Mouse (Mus musculus) liver, postnatal 0 days (tissue): ENCODE results near the gene Fxr2. TPM values are rescaled to one million over a fixed set of nuclear protein-coding genes. Genes with fewer than 3 reads are reported as not detected.

Experiments
- ATAC-seq: fragments of 200-750 bp; cut with Nextera tagmentation; 2 replicates; pipeline ENCODE4 v1.8.0; 2017; ENCODE audit warnings: mild to moderate bottlenecking, moderate library complexity
- DNase-seq: peaks from one replicate; pipeline ENCODE4 v3.0.0-alpha.2; 2016
- H3K27ac ChIP-seq: fragments of 300-500 bp; sonication (generic); 2 replicates; pipeline ENCODE4 v1.5.1; 2014; ENCODE audit warnings: antibody characterized with exemption, moderate library complexity, mild to moderate bottlenecking, low read depth
- H3K27me3 ChIP-seq: fragments of 300-500 bp; sonication (generic); 2 replicates; pipeline ENCODE4 v1.6.1; 2014; ENCODE audit warnings: low read length, control low read depth, mixed read lengths; ENCODE audit not compliant: insufficient read depth
- H3K36me3 ChIP-seq: fragments of 300-500 bp; sonication (generic); replicated peaks from 2 replicates; pipeline ENCODE4 v1.6.1; 2014; ENCODE audit warnings: mild to moderate bottlenecking, control low read depth, low read length, moderate library complexity, mixed read lengths; ENCODE audit not compliant: insufficient read depth
- H3K4me1 ChIP-seq: fragments of 300-500 bp; sonication (generic); 2 replicates; pipeline ENCODE4 v1.6.1; 2014; ENCODE audit warnings: antibody characterized with exemption, mild to moderate bottlenecking, control low read depth; ENCODE audit not compliant: insufficient read depth
- H3K4me2 ChIP-seq: fragments of 300-500 bp; sonication (generic); 2 replicates; pipeline ENCODE4 v1.6.1; 2014; ENCODE audit warnings: low read depth, mild to moderate bottlenecking, low read length, moderate library complexity, mixed read lengths
- H3K4me3 ChIP-seq: fragments of 300-500 bp; sonication (generic); 2 replicates; pipeline ENCODE4 v1.5.1; 2014; ENCODE audit warnings: low read depth, low read length
- H3K9ac ChIP-seq: fragments of 300-500 bp; sonication (generic); replicated peaks from 2 replicates; pipeline ENCODE4 v1.6.1; 2014; ENCODE audit warnings: mild to moderate bottlenecking, moderate library complexity
- H3K9me3 ChIP-seq: fragments of 300-500 bp; sonication (generic); 2 replicates; pipeline ENCODE4 v1.6.1; 2016; ENCODE audit warnings: mild to moderate bottlenecking, control low read depth, low read length, mixed read lengths
- CTCF ChIP-seq: sonication (generic); IDR thresholded peaks from 2 replicates; pipeline ENCODE4 v1.5.1; 2016; ENCODE audit warnings: antibody characterized with exemption, low read depth
- EP300 ChIP-seq: IDR thresholded peaks from 2 replicates; pipeline ENCODE4 v1.6.1; 2016; ENCODE audit warnings: antibody characterized with exemption, low read depth, mild to moderate bottlenecking
- WGBS: fragments of 180-500 bp; shearing (Covaris S2); extraction: QIAGEN DNeasy Blood & Tissue Kit; methylation state at CpG from one replicate; pipeline ENCODE4 v1.1.7; 2014; ENCODE audit not compliant: insufficient replicate concordance; 5-methylcytosine and 5-hydroxymethylcytosine counted together
- polyA plus RNA-seq: library from polyadenylated mRNA; unstranded; fragments of >200 nt; fragmentation: Nextera tagmentation; extraction: Ambion mirVana; gene quantifications from 2 replicates; pipeline ENCODE4 v1.2.1, GENCODE M21; 2015

Gene Fxr2
- polyA plus RNA-seq, 1 experiment from 2014 or later: 6.8 TPM

- 1% methylated on average over 48 of the region's 48 CpGs for whole genome bisulfite sequencing
- Histone ChIP-seq H3K4me2 (peak within 1 kb of the TSS; percentile 66), H3K4me3 (peak within 1 kb of the TSS; percentile 53), H3K9me3 (no peaks in the 10 kb centered on the region), H3K27ac (peak within 1 kb of the TSS; percentile 97), H3K9ac (peak within 1 kb of the TSS; percentile 57), H3K36me3 (peaks cover 34% of the 10 kb centered on the region), H3K4me1 (peaks cover 25% of the 10 kb centered on the region), H3K27me3 (no peaks in the 10 kb centered on the region)
- peak; percentile 61 for TF ChIP-seq CTCF
- peak; percentile 64; the same call in 1 of the 2 replicates for TF ChIP-seq EP300
- ATAC-seq (peak; percentile 95), DNase-seq (peak; percentile 93)
These were observed 29.6 kb downstream of the Fxr2 start, which contains the start of gene Mpdu1 for GRCm38 (mm10) chr11:69662213-69662966. Mpdu1 (minus strand) TSS chr11:69662642.

GRCm38 (mm10) chr11:69662967-69663671 lies 30.3 kb downstream of the Fxr2 start:
- WGBS: 64% methylated on average over 13 of the region's 13 CpGs
- Histone ChIP-seq H3K4me2 (peak overlapping the region; percentile 66), H3K36me3 (peaks cover 35% of the 10 kb centered on the region), H3K27me3 (no peaks in the 10 kb centered on the region), H3K4me3 (peak overlapping the region; percentile 53), H3K9me3 (no peaks in the 10 kb centered on the region), H3K27ac (peak overlapping the region; percentile 97), H3K4me1 (peaks cover 25% of the 10 kb centered on the region), H3K9ac (peak overlapping the region; percentile 57)
- ATAC-seq (no peak), DNase-seq (no peak)
- TF ChIP-seq CTCF: no peak

GRCm38 (mm10) chr11:69663795-69664194 lies 31.0 kb downstream of the Fxr2 start:
- no peaks in the 10 kb centered on the region for H3K27me3 ChIP-seq
- H3K36me3 ChIP-seq: peaks cover 36% of the 10 kb centered on the region
- ATAC-seq (no peak), DNase-seq (no peak)
- WGBS: 66% methylated on average over 6 of the region's 6 CpGs
- H3K27ac ChIP-seq: peak overlapping the region; percentile 97
- H3K4me3 ChIP-seq: no peak overlapping the region
- no peak overlapping the region for H3K4me2 ChIP-seq
- no peak for TF ChIP-seq CTCF
- TF ChIP-seq EP300: no peak
- peaks cover 25% of the 10 kb centered on the region for H3K4me1 ChIP-seq
- H3K9ac ChIP-seq: no peak overlapping the region
- no peaks in the 10 kb centered on the region for H3K9me3 ChIP-seq

GRCm38 (mm10) chr11:69664841-69665240 lies 32.1 kb downstream of the Fxr2 start:
- H3K4me3 ChIP-seq: no peak overlapping the region
- H3K9me3 ChIP-seq: no peaks in the 10 kb centered on the region
- DNase-seq: no peak
- no peaks in the 10 kb centered on the region for H3K27me3 ChIP-seq
- WGBS: 88% methylated on average over 7 of the region's 7 CpGs
- H3K4me2 ChIP-seq: peak overlapping the region; percentile 14
- H3K4me1 ChIP-seq: peaks cover 33% of the 10 kb centered on the region
- H3K36me3 ChIP-seq: peaks cover 43% of the 10 kb centered on the region
- no peak for ATAC-seq
- TF ChIP-seq EP300: no peak
- no peak for TF ChIP-seq CTCF
- H3K9ac ChIP-seq: no peak overlapping the region; the same call in 1 of the 2 replicates
- peak overlapping the region; percentile 97 for H3K27ac ChIP-seq

- peak overlapping the region; percentile 97 for H3K27ac ChIP-seq
- no peak overlapping the region for H3K4me3 ChIP-seq
- H3K4me2 ChIP-seq: peak overlapping the region; percentile 14
- no peaks in the 10 kb centered on the region for H3K27me3 ChIP-seq
- no peaks in the 10 kb centered on the region for H3K9me3 ChIP-seq
- TF ChIP-seq EP300 (no peak), CTCF (no peak)
- DNase-seq (no peak), ATAC-seq (no peak)
- peaks cover 37% of the 10 kb centered on the region for H3K4me1 ChIP-seq
- H3K36me3 ChIP-seq: peaks cover 50% of the 10 kb centered on the region
- H3K9ac ChIP-seq: no peak overlapping the region
- WGBS: 68% methylated on average over 9 of the region's 9 CpGs
These were observed 32.7 kb downstream of the Fxr2 start for GRCm38 (mm10) chr11:69665457-69665960.
